Mouse (Mus musculus) testis, adult 2 months (tissue): ENCODE data around the gene Map2k6. TPM values are rescaled to one million over a fixed set of nuclear protein-coding genes. Genes with fewer than 3 reads are reported as not detected.

Source experiments
- H3K27ac ChIP-seq: fragments of 200-500 bp; 2 replicates; pipeline ENCODE4 v1.5.1; 2012; ENCODE audit warnings: low read depth, low read length; ENCODE audit not compliant: control insufficient read depth, insufficient read depth
- H3K27me3 ChIP-seq: fragments of 200-500 bp; 2 replicates; pipeline ENCODE4 v1.6.1; 2012; ENCODE audit warnings: mild to moderate bottlenecking, low read length, moderate library complexity; ENCODE audit not compliant: control insufficient read depth, insufficient read depth
- H3K36me3 ChIP-seq: fragments of 200-500 bp; 2 replicates; pipeline ENCODE4 v1.6.1; 2012; ENCODE audit warnings: mild to moderate bottlenecking, low read length; ENCODE audit not compliant: control insufficient read depth, insufficient read depth
- H3K4me1 ChIP-seq: fragments of 200-500 bp; 2 replicates; pipeline ENCODE4 v1.6.1; 2012; ENCODE audit warnings: low read length; ENCODE audit not compliant: control insufficient read depth, insufficient read depth
- H3K4me3 ChIP-seq: fragments of 200-500 bp; 2 replicates; pipeline ENCODE4 v1.5.1; 2012; ENCODE audit warnings: low read depth, mild to moderate bottlenecking, low read length, moderate library complexity, mixed read lengths; ENCODE audit not compliant: control insufficient read depth
- CTCF ChIP-seq: fragments of 200-500 bp; IDR thresholded peaks from 2 replicates; pipeline ENCODE4 v1.5.1; 2012; ENCODE audit warnings: low read depth, mild to moderate bottlenecking, inconsistent platforms, low read length, moderate library complexity; ENCODE audit not compliant: control insufficient read depth, insufficient read depth, insufficient replicate concordance
- POLR2A ChIP-seq: fragments of 200-500 bp; IDR thresholded peaks from 2 replicates; pipeline ENCODE4 v1.6.1; 2012; ENCODE audit warnings: low read depth, mild to moderate bottlenecking, inconsistent platforms, low read length, moderate library complexity; ENCODE audit not compliant: control insufficient read depth
- polyA plus RNA-seq: library from polyadenylated mRNA; depleted of rRNA; stranded (reverse); fragments of >200 nt; gene quantifications from 2 replicates; pipeline ENCODE4 v1.2.3, GENCODE M21; 2012

Gene Map2k6
- polyA plus RNA-seq, 1 experiment, result 0.68 TPM

- Histone ChIP-seq H3K36me3 (no peaks in the 10 kb centered on the region), H3K27ac (no peak overlapping the region), H3K4me1 (no peaks in the 10 kb centered on the region), H3K4me3 (no peak overlapping the region), H3K27me3 (no peaks in the 10 kb centered on the region)
- TF ChIP-seq CTCF (no peak), POLR2A (no peak)
These were observed 6.2 kb upstream of the Map2k6 start for GRCm38 (mm10) chr11:110392763-110393162.

- Histone ChIP-seq H3K36me3 (no peaks in the 10 kb centered on the region), H3K27ac (no peak overlapping the region), H3K27me3 (no peaks in the 10 kb centered on the region), H3K4me3 (no peak overlapping the region), H3K4me1 (peaks cover 2% of the 10 kb centered on the region; the same call in 1 of the 2 replicates)
- no peak for TF ChIP-seq POLR2A
- no peak for TF ChIP-seq CTCF
These were observed 4.0 kb upstream of the Map2k6 start for GRCm38 (mm10) chr11:110394788-110395452.

GRCm38 (mm10) chr11:110396085-110396484 lies 2.8 kb upstream of the Map2k6 start:
- no peak for TF ChIP-seq POLR2A
- TF ChIP-seq CTCF, result no peak
- Histone ChIP-seq H3K4me1 (peaks cover 2% of the 10 kb centered on the region; the same call in 1 of the 2 replicates), H3K4me3 (no peak overlapping the region), H3K27ac (no peak overlapping the region), H3K36me3 (no peaks in the 10 kb centered on the region), H3K27me3 (no peaks in the 10 kb centered on the region)

GRCm38 (mm10) chr11:110399240-110400150 lies 573 bp downstream of the Map2k6 start:
- TF ChIP-seq CTCF (no peak), POLR2A (no peak)
- Histone ChIP-seq H3K27me3 (no peaks in the 10 kb centered on the region), H3K4me3 (peak overlapping the region; percentile 78), H3K4me1 (peaks cover 2% of the 10 kb centered on the region; the same call in 1 of the 2 replicates), H3K36me3 (no peaks in the 10 kb centered on the region), H3K27ac (no peak overlapping the region)

GRCm38 (mm10) chr11:110400283-110400682 lies 1.4 kb downstream of the Map2k6 start:
- Histone ChIP-seq H3K4me3 (no peak overlapping the region), H3K27ac (no peak overlapping the region)
- no peak for TF ChIP-seq CTCF
- no peak for TF ChIP-seq POLR2A

GRCm38 (mm10) chr11:110402671-110403070 lies 3.7 kb downstream of the Map2k6 start:
- H3K4me1 ChIP-seq, result peaks cover 4% of the 10 kb centered on the region
- H3K27ac ChIP-seq, result no peak overlapping the region
- no peaks in the 10 kb centered on the region for H3K27me3 ChIP-seq
- H3K36me3 ChIP-seq, result no peaks in the 10 kb centered on the region
- TF ChIP-seq CTCF (no peak), POLR2A (no peak)
- no peak overlapping the region for H3K4me3 ChIP-seq

More at GRCm38 (mm10) chr11:110400283-110400682, 1.4 kb downstream of the Map2k6 start:
- H3K36me3 ChIP-seq, result no peaks in the 10 kb centered on the region
- peaks cover 2% of the 10 kb centered on the region; the same call in 1 of the 2 replicates for H3K4me1 ChIP-seq
- no peaks in the 10 kb centered on the region for H3K27me3 ChIP-seq

GRCm38 (mm10) chr11:110403602-110404001 lies 4.7 kb downstream of the Map2k6 start:
- no peaks in the 10 kb centered on the region for H3K27me3 ChIP-seq
- H3K27ac ChIP-seq, result no peak overlapping the region
- TF ChIP-seq CTCF (no peak), POLR2A (no peak)
- H3K4me3 ChIP-seq, result no peak overlapping the region
- no peaks in the 10 kb centered on the region for H3K36me3 ChIP-seq
- H3K4me1 ChIP-seq, result peaks cover 4% of the 10 kb centered on the region
